18 mouse cellular contexts compared by ENCODE assay signal in the genomic region with DNA sequence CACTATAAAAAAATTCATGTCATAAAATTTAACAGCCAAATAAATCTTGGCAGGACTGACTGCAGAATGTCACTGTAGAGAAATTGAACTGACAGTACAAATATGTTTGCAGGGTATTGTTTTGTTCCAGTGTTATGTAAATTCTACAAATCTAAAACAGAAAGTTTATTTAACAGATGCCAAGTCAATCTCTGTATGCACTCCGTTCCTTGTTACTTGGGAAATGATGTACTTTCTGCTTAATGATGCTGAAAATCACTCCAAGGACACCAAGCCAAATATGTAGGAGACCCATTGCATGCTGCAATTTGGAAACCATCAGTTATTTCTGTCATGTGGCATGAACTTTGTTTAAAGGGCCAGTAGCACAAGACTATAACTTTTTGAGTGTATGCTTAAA.
DNase-seq lines count a peak whose midpoint lies in the region; ATAC-seq and TF ChIP-seq lines count a peak whose summit lies in the region.
"Had no signal": no experiment of that assay in that cellular context is flagged by ENCODE, and none has a peak within 500 bp of the region (broad histone marks: within the 10 kb centered on the region; RNA-seq: fewer than 3 reads in every experiment).

No protein-coding gene starts in this region.

- no peaks in the 10 kb centered on the region for H3K27me3 ChIP-seq in forebrain, embryonic 16.5 days (replicated peaks; ENCODE audit: control insufficient read depth, insufficient read depth, low read length)
- H3K27me3 ChIP-seq: limb, embryonic 13.5 days; midbrain, embryonic 15.5 days had no signal

- H3K4me3 ChIP-seq in forebrain, embryonic 16.5 days (replicated peaks; ENCODE audit: low read length): no peak overlapping the region
- H3K4me3 ChIP-seq: heart, embryonic 10.5 days; limb, embryonic 13.5 days; midbrain, embryonic 15.5 days had no signal

- TF ChIP-seq CTCF in brain, embryonic 14.5 days (IDR thresholded peaks at IDR 0.05; ENCODE audit: borderline replicate concordance, extremely low read depth, insufficient read depth, insufficient read length): no peak

- no peak for ATAC-seq in inflammation-experienced regulatory T-cells, adult 6 months
- ATAC-seq in forebrain, embryonic 16.5 days: no peak
- ATAC-seq: CD4-positive, CD25-positive, alpha-beta regulatory T cell, adult 4 months; midbrain, embryonic 15.5 days had no signal

- no peak overlapping the region for H3K4me2 ChIP-seq in forebrain, embryonic 16.5 days (ENCODE audit: low read length)
- H3K4me2 ChIP-seq: limb, embryonic 13.5 days; midbrain, embryonic 15.5 days had no signal

- peak; percentile 5 for DNase-seq in heart, adult 8-10 months (ENCODE audit: low spot score)
- DNase-seq in heart, postnatal 4 days: no peak
- DNase-seq in layer of hippocampus, adult 9-11 months: peak; percentile 4
- DNase-seq in layer of hippocampus, postnatal 10 days (ENCODE audit: low spot score in 2 of 2): no peak
- peak; percentile 36 for DNase-seq in adipocyte (ENCODE audit: low spot score)
- peak; percentile 31 for DNase-seq in brain, embryonic 14.5 days (ENCODE audit: low read depth)
- DNase-seq: adrenal gland, postnatal 14 days; gastrocnemius, postnatal 14 days; kidney, adult 2 months; kidney, postnatal 4 days; thymus, postnatal 4 days had no signal

- 27% methylated on average over 1 of the region's 1 CpGs for WGBS in forebrain, embryonic 16.5 days

- no peaks in the 10 kb centered on the region for H3K9me3 ChIP-seq in forebrain, embryonic 16.5 days (ENCODE audit: control insufficient read depth, low read length)
- H3K9me3 ChIP-seq: heart, embryonic 10.5 days; limb, embryonic 13.5 days; midbrain, embryonic 15.5 days had no signal

- no peaks in the 10 kb centered on the region for H3K4me1 ChIP-seq in forebrain, embryonic 16.5 days (replicated peaks; ENCODE audit: control insufficient read depth, insufficient read depth, low read length)
- H3K4me1 ChIP-seq: heart, embryonic 10.5 days; limb, embryonic 13.5 days; midbrain, embryonic 15.5 days had no signal

- no peak overlapping the region for H3K27ac ChIP-seq in forebrain, embryonic 16.5 days (ENCODE audit: low read length)
- H3K27ac ChIP-seq: heart, embryonic 10.5 days; limb, embryonic 13.5 days; macrophage; midbrain, embryonic 15.5 days had no signal

- TF ChIP-seq POLR2A in brain, embryonic 14.5 days (IDR thresholded peaks at IDR 0.05; ENCODE audit: borderline replicate concordance, extremely low read depth, insufficient read depth, insufficient read length, poor library complexity, severe bottlenecking): no peak

- no peaks in the 10 kb centered on the region for H3K36me3 ChIP-seq in forebrain, embryonic 16.5 days (ENCODE audit: control insufficient read depth, insufficient read depth)
- H3K36me3 ChIP-seq: heart, embryonic 10.5 days; limb, embryonic 13.5 days; midbrain, embryonic 15.5 days had no signal

- H3K9ac ChIP-seq in forebrain, embryonic 16.5 days (replicated peaks; ENCODE audit: low read depth, low read length): no peak overlapping the region
- H3K9ac ChIP-seq: limb, embryonic 13.5 days; midbrain, embryonic 15.5 days had no signal

Comparison
In these comparisons a context has a peak if more than half of its experiments do, and no peak if none do; other contexts are left out.
1. DNase-seq: peak in heart, adult 8-10 months (single experiment), layer of hippocampus, adult 9-11 months (single experiment), adipocyte (single experiment) and brain, embryonic 14.5 days (single experiment); none in heart, postnatal 4 days (single experiment) and layer of hippocampus, postnatal 10 days (0 of 2).